ENCODE assay signal across 22 mouse cellular contexts in the genomic region with DNA sequence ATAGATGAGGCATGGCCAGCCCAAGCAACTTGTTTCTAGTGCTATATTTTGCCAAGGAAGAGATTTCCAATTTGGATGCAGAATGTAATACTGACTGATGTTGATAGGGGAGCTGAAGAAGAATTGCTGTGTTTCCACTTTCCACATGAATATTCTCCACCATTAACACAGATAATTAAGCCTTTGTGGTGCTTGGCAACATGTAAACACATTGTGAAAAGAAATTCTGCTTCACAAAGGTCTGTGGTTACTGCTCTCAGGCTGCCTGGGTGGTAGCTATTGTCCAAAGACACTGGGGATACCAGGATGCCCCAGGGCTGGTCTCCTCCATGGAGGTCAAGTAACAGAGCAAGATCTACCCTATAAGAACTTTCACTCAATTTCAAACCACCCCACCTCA.
DNase-seq lines count a peak whose midpoint lies in the region; ATAC-seq and TF ChIP-seq lines count a peak whose summit lies in the region.
"Had no signal": no experiment of that assay in that cellular context is flagged by ENCODE, and none has a peak within 500 bp of the region (broad histone marks: within the 10 kb centered on the region; RNA-seq: fewer than 3 reads in every experiment).

No protein-coding gene starts in this region.

- in situ Hi-C loops in ES-E14 (cut with MboI; ENCODE audit: low sequenced_read_pairs in 2 of 2, unreplicated experiment in 2 of 2) = no loop called here

- H3K9me3 ChIP-seq in ES-E14 (ENCODE audit: control insufficient read depth, insufficient read depth, low read depth, low read length) = no peaks in the 10 kb centered on the region
- H3K9me3 ChIP-seq: forebrain, embryonic 10.5 days; heart, embryonic 15.5 days; liver, embryonic 15.5 days; lung, embryonic 15.5 days; stomach, embryonic 15.5 days had no signal

- no peak overlapping the region for H3K9ac ChIP-seq in ES-E14 (ENCODE audit: insufficient read depth, low read depth, low read length, poor library complexity, severe bottlenecking)
- H3K9ac ChIP-seq: heart, embryonic 15.5 days; liver, embryonic 15.5 days; lung, embryonic 15.5 days; stomach, embryonic 15.5 days had no signal

- peak; percentile 36 for TF ChIP-seq CTCF in layer of hippocampus, adult 2 months (conservative IDR thresholded peaks at IDR 0.05)

- DNase-seq in layer of hippocampus, adult 2 months (ENCODE audit: low spot score in 2 of 2) = no peak
- DNase-seq in layer of hippocampus, adult 9-10 months (ENCODE audit: low spot score) = no peak
- peak; percentile 62 for DNase-seq in ES-E14 (ENCODE audit: low read depth, low spot score)
- peak; percentile 80 for DNase-seq in R1 (ENCODE audit: low read depth, low spot score)
- DNase-seq in retina, postnatal 1 day = peak; percentile 70
- DNase-seq in spleen, adult 18-20 months = no peak
- DNase-seq: adrenal gland, postnatal 10 days; cerebellum, adult 8-10 months; heart, postnatal 36 days; kidney, adult 11 months; left cerebral cortex, postnatal 4 days; liver; lung, postnatal 36 days; right cerebral cortex, adult 18-20 months; right cerebral cortex, postnatal 4 days; thymus, postnatal 25 days had no signal

- H3K4me3 ChIP-seq in layer of hippocampus, adult 2 months = no peak overlapping the region
- no peak overlapping the region for H3K4me3 ChIP-seq in ES-E14 (ENCODE audit: insufficient read depth in 1 of 2, low read depth in 1 of 2, low read length in 2 of 2, poor library complexity in 1 of 2, severe bottlenecking in 1 of 2)
- H3K4me3 ChIP-seq: forebrain, embryonic 10.5 days; heart, embryonic 15.5 days; liver, embryonic 15.5 days; lung, embryonic 15.5 days; stomach, embryonic 15.5 days had no signal

- no peaks in the 10 kb centered on the region for H3K36me3 ChIP-seq in ES-E14 (ENCODE audit: control insufficient read depth, insufficient read depth, low read length, poor library complexity, severe bottlenecking)
- H3K36me3 ChIP-seq: forebrain, embryonic 10.5 days; heart, embryonic 15.5 days; liver, embryonic 15.5 days; lung, embryonic 15.5 days; stomach, embryonic 15.5 days had no signal

- ATAC-seq in erythroblast, adult 5-6 weeks (replicated peaks; ENCODE audit: low FRiP score, poor library complexity, severe bottlenecking) = no peak

- H3K27ac ChIP-seq in layer of hippocampus, adult 2 months = 0 out of 2 replicates have a peak overlapping the region, but pooled peaks have one; percentile 3
- no peak overlapping the region for H3K27ac ChIP-seq in ES-E14 (ENCODE audit: insufficient read depth, low read depth, low read length, poor library complexity, severe bottlenecking)
- H3K27ac ChIP-seq: forebrain, embryonic 10.5 days; heart, embryonic 15.5 days; liver, embryonic 15.5 days; lung, embryonic 15.5 days; stomach, embryonic 15.5 days had no signal

- no peaks in the 10 kb centered on the region for H3K4me1 ChIP-seq in ES-E14 (ENCODE audit: control insufficient read depth in 2 of 2, insufficient read depth in 2 of 2, low read length in 2 of 2, poor library complexity in 1 of 2)
- H3K4me1 ChIP-seq: heart, embryonic 15.5 days; liver, embryonic 15.5 days; lung, embryonic 15.5 days; stomach, embryonic 15.5 days had no signal

TF ChIP-seq in ES-E14, 5 proteins besides CTCF, POLR2A, EP300 and RAD21:
- no peak for TF ChIP-seq ZC3H11A (IDR thresholded peaks at IDR 0.05; ENCODE audit: borderline replicate concordance, low read depth, low read length)
- no peak for TF ChIP-seq ZNF384 (IDR thresholded peaks at IDR 0.05; ENCODE audit: low read depth, low read length)
- TF ChIP-seq MAFK (IDR thresholded peaks at IDR 0.05; ENCODE audit: insufficient read depth, low read depth, low read length) = no peak
- no peak for TF ChIP-seq HCFC1 (IDR thresholded peaks at IDR 0.05; ENCODE audit: borderline replicate concordance, insufficient read depth, low read length)

Comparison
In these comparisons a context has a peak if more than half of its experiments do, and no peak if none do; other contexts are left out.
1. DNase-seq: peak in ES-E14 (single experiment), R1 (single experiment) and retina, postnatal 1 day (single experiment); none in layer of hippocampus, adult 2 months (0 of 2), layer of hippocampus, adult 9-10 months (single experiment) and spleen, adult 18-20 months (0 of 2).